Mouse (Mus musculus) forelimb bud, embryonic 11.5 days (tissue): ENCODE results near the gene Plod3.

Source experiments
- DNase-seq: peaks from one replicate; pipeline ENCODE4 v3.0.0-alpha.2; 2012; ENCODE audit warnings: low read depth, low spot score

Gene Plod3

DNA sequence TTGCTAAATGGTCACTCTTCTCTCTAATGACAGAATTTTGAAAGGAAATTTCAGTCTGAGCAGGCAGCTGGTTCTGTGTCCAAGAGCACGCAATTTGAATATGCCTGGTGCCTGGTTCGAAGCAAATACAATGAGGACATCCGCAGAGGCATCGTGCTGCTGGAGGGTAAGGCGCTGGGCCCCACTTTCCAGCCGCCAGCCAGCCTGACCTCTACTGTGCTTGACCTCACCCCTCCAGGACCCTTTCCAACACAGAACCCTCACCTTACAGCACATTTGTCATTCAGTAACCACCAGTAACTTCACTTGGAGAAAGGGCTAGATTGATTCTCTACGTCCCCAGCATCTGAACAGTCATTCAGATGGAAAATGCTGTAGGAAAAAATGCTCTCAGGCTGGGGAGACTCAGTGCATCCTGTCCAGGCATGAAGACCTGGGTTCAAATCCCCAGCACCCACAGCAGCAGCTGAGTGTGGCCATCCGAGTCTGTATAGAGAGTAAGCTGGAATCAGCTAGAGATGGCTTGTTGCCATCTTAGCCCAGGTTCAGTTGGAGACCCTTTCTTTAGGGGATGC is 23.8 kb upstream of the Plod3 start:
- no peak for DNase-seq

DNA sequence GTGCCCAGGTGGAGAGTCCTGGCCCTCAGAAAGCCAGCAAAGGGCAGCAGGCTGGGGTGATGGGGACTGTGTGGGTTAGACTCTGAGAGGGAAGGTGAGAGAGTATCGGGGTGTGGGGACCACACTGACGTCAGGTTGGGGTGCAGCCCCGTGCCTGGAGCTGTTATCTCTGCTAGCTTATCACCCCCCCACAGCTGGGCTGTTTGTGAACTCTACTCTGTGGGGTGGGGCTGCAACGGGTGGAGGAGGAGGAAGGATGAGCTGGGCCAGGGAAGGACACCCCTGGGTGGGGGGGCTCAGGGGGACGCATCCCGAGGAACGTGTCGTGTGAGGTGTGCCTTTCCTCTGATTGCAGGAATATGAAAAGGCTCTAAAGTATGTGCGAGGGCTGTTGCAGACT is 21.6 kb upstream of the Plod3 start:
- no peak for DNase-seq

DNA sequence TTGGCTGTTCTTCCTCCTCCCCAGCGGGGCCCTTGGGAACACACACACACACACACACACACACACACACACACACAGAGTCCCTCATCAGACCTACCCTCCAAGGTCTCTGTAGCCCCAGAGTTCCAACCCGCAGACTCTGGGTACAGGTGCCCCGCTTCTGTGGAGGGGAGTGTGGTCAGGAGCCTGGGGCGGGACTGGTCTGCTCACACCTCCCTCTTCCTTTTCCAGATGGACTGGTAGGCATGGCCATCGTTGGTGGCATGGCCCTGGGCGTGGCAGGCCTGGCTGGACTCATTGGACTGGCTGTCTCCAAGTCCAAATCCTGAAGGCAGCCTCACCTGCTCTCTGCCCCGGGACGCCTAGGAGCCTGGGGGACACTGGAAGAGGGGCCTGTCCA is 21.1 kb upstream of the Plod3 start:
- no peak for DNase-seq

DNA sequence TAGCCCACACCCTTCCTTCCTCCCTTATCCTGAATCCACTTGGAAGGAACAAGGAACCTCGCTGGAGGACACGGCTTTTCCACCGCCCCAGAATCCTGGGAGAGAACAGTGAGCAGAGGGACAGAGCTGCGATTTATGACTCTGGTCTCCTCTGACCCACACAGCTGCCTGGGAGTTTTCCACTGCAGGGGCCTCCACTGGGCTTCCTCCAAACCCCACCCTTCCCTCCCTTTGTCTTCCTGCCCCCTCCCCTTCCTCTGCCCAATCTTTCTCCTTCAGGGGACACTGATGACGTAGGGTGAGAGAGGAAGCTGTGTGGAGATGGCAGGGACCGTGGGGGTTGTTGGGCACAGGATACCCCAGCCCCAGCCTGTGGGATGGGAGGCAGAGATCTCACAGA is 20.5 kb upstream of the Plod3 start, which contains the start of gene Cldn15:
Cldn15 (plus strand) TSS at position 286 of the 400 bp plus-strand sequence.
- no peak for DNase-seq

DNA sequence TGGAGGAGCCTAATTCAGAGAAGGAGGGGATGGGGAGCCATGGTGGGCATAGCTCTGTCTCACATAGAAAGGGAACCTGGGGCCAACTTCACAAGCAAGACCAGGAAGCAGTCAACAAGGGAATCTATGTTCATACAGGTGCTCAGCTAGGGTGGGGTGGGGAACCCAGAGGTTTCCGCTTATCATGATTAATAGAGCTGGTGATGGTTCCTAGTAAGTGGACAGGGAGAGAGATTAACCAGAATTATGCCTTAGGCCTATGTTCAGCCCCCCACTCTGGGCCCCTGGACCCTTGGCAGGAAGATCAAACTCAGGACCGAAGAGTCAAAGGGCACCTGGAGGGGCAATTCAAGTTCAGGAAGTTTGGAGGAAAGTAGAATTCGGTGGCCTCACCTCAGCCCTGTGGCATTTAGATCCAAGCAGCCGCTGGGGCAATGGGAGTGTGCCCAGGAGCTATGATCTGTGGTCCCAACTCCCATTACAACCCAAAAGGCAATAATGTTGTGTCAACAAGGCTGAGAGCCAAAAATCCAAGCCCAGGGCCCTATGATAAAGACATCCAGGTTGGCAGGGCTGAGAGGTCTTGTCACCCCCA is 19.9 kb upstream of the Plod3 start:
- no peak for DNase-seq

DNA sequence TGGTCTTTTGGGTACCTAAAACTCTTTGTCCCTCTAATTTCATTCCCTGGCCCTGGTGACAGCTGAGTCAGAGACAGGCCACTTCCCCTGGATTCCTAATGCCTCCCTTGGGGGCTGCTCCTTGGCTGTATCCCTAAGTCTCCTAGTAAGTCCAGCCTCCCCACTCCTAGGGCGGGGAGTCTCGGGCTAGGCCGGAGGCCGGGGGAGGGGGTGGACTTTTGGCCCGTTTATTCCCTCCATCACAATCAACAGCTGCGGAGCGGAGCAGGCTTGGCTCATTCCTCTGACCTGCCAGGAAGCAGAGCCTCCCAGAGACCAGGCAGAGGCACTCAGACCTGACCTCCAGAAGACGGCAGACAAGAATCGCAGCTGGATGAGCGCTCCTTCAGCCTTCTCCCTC is 19.2 kb upstream of the Plod3 start:
- no peak for DNase-seq

DNA sequence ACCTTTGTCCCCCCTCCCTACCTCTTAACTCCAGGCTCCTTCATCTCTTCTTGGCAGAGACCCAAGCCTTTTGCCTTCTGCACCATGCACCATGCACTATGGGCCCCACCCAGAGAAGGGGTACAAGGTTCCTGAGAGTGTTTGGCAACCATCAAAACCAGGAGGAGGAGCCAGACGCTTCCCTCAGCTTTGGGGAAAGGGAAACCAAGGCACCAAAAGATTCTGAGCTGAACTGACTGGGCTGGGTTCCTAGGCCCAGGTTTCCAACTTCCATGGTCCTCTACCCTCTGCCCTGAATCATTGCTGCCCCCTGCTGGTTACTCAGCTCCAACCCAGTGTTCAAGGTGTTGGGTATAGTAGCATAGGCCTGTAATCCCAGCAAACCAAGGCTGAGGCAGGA is 16.1 kb upstream of the Plod3 start:
- DNase-seq = peak; percentile 39

DNA sequence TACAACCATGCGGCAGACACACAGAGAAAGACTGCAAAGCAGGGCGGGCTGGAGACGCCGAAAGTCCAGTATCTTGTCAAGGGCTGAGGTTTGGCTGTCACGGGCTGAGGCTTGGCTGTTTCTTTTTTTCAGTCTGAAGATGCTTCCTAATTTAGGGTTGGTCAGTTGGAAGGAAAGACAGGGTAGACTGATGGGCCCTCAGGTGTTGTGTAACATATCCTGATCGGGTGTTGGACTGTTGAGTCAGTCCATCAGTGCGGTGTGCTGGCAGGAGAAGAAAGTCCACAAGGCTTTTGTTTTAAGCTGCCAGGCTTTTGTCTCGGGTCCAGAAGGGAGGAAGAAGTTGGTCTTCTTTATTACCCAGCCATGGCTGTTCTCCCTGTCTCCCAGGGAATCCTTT is 13.1 kb upstream of the Plod3 start:
- DNase-seq = no peak

DNA sequence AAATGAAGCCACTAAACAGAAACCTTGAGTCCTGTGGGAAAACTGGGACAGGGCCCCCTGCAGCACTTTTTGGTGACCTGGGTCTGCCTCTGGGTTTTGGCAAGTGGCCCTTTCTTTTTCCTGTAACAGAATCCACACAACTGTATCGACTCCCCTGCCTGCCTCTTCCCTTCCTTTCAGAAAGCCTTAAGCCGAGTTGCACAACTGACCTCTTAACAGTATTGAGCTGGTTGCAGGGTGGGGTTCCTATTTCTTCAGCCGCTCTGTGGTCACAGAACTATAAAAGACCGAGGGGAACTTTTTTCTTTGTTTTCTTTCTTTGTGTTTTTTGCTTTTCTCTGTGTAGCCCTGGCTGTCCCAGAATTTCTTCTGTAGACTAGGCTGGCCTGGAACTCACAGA is 9.1 kb upstream of the Plod3 start:
- DNase-seq = no peak

DNA sequence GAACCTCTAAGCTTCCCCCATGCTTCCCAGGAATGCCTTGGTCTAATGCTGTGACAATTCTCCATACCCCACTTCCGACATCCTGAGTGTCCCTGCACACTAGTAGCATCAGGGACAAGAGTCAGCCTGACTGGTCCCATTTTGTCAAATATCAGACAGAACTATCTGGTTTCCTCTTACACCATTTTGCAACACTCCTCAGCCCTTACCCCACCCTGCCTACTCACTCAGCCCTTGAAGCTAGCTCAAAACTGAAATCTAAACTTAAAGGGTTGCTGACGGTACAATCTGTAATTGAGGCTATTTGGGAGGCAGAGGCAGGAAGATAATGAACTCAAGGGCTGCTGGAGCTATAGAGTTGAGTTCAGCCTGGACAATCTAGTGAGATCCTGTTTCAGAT is 7.1 kb upstream of the Plod3 start:
- DNase-seq = no peak

DNA sequence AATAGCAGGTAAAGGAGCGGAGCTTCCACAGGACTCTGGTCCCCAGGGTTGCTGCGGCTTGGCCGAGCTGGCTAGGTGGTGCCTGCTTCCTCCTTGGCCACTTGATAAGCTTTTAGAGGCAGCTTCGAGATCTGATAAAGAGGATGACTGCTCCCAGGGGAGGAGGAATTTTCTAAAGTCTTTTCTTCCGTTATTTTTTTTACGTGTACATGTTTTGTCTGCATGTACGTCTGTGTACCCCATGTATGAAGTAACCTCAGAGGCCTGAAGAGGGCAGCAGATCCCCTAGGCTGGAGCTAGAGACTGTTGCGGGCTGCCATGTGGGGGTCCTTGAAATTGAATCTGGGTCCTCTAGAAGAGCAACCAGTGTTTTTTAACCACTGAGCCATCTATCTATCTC is 5.8 kb upstream of the Plod3 start:
- no peak for DNase-seq

DNA sequence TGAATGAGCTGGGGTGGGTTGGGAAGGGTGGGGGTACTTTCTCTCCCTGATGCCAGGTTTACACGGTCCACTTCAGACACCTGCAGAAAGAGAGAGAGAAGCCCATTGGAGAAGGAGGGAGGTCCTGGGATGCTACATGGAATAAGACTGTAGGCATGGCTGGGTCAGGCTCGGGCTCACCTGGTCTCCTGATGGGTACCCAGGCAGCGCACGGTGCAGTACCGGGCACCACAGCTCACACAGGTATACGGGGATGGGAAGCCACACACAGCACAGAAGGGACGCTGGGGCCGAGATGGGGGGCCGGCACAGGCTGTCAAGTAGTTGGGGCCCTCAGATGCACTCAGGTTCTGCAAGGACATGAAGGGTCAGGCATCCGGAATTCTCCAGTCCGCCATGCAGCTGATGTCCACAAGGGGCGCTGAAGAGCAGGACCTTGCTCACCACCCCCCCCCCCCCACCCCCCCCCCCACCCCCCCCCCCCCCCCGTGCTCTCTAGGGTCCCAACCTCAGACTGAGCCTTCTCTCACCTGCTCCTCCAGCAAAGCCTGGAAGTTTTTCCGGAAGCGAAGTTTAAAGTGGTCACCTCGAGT is 4.4 kb upstream of the Plod3 start:
- DNase-seq = no peak

DNA sequence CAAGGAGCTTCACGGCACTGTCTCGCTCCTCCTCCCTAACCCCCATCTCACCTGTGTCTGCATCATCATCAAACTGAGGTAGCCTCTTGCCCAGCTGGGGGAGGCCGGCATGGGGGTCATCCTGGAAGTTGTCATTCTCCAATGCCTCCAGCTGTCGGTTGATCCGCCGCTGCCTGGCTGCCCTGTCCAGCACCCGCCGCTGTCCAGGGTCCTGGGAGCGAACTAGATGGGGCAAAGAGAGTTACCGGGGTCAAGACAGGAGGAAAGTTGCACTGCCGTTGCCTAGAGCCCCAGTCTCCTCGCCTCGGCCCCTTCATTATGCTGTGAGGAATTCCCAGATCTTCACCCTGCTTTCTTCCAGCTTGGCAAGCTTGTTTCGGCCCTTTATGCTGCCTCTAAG is 2.0 kb upstream of the Plod3 start:
- no peak for DNase-seq

DNA sequence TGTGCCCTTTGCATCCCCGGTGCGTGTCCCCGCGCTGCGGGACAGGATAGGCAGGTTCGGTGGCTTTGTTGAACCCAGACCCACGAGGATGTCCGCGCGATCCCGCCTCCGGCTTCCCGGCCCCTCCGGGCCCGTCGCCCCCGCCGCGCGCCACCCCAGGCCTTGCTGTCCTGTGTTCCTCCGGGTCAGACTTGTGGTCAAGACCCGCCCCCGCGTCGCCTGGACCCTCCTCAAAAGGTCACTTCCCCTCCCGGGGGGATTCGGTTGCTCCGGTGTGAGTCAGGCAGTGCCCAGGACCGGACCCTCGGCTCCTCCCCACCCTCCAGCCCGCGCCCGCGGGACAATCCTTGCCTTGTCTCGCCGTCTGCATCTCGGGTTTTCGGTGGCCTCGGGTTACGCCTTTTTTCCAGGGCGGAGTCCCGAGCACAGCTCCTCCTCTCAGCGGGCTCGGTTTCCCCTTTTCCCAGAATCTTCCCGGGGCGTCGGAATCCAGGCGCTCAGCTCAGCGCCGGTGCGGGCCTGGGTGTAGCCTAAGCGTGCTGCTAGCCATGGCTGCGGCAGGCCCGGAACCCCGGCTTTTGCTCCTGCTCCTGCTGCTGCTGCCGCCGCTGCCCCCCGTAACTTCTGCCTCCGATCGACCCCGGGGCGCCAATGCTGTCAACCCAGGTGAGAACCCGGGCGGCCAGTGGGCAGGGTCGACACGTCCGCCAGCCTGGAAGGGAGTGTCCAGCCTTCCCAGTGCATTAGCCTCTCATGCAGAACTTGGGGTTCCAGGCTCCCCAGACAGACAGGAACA is 517 bp downstream of the Plod3 start:
- DNase-seq = peak; percentile 72

DNA sequence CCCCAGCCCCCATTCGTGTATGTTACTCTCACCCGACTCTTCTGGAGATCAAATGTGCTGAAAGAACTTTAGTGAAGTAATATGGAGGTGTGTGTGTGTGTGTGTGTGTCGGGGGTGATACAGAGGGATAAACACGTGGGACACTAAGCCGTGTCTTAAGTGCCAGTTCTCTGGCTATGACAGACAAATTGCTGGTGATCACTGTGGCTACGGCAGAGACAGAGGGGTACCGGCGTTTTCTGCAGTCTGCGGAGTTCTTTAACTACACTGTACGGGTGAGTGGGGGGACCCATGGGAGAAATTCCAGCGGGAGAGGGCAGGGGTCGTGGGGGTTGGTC is 1.1 kb downstream of the Plod3 start, which contains the start of gene Znhit1:
Znhit1 (minus strand) TSS at position 88 of the 338 bp plus-strand sequence.
- no peak for DNase-seq

DNA sequence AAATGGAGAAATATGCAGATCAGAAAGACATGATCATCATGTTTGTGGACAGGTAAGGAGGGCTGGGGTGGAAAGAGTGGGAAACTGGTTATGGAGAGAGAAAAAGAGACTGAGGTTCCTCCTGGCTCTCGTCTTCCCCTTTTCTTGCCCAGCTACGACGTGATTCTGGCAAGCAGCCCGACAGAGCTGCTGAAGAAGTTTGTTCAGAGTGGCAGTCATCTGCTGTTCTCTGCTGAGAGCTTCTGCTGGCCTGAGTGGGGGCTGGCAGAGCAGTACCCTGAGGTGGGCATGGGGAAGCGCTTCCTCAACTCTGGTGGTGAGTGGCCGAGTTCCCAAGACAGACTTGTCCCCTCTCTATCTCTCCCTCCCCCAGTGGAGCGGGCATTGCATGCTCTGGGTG is 1.6 kb downstream of the Plod3 start:
- DNase-seq = no peak

DNA sequence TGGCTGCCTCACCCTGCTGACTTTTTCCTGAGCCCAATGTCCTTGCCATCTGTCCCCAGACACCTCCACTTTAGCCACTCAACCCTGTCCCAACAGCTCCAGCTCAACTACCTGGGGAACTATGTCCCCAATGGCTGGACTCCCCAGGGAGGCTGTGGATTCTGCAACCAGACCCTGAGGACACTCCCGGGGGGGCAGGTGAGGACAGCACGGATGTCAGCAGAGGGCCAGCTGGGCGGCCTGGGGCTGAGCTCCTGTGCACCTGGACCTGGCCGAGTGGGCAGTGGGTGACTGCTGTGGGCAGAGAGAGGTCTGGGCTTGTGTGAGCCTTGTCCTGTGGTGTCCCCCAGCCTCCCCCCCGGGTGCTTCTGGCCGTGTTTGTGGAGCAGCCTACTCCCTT is 3.0 kb downstream of the Plod3 start:
- no peak for DNase-seq

DNA sequence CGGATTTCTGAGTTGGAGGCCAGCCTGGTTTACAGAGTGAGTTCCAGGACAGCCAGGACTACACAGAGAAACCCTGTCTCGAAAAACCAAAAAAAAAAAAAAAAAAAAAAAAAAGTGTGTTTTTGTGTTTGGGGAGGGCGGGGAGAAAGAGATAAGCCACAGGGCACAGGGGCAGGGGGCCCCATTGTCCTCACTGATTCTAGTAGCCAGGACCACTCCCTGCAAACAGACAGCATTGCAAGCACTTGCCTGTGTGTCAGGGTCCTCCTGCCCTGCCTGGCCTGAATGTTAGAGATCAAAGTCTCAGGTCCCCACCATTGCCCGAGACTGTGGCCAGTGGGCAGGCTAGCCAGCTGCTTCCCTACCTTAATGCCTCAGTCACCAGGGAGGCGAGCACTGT is 12.6 kb downstream of the Plod3 start:
- no peak for DNase-seq

DNA sequence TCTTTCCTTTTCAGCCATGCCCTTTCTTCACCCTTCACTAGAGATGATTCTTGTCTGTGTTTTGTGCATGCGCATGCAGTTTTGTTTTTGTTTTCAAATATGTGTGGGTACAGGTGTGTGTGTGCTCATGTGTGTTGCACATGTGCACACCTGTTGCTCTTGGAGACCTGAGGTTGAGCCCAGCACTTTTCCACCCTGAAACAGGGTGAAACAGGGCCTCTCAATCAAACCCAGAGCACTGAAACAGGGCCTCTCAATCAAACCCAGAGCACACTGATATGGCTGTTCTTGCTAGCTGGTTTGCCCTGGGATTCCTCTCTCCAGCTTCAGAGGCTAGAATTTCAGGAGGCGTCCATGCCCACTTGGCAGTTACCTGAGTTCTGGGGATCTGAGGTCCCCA is 13.8 kb downstream of the Plod3 start:
- DNase-seq = no peak

DNA sequence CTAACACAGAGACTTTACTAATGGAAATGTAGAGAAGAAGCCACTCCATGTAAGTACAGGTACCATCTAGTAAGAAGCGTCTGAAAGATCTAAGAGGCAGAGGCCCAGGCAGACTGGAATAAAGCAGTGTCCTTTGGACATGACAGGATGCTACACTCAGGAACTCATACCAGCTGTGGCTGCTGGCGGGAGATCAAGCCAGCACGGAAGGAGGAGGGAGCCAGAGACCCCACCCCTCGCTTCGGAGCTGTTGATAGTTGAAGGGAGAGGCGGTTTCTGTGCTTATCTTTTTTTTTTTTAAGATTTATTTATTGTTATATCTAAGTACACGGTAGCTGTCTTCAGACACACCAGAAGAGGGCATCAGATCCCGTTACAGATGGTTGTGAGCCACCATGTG is 20.5 kb downstream of the Plod3 start:
- no peak for DNase-seq

DNA sequence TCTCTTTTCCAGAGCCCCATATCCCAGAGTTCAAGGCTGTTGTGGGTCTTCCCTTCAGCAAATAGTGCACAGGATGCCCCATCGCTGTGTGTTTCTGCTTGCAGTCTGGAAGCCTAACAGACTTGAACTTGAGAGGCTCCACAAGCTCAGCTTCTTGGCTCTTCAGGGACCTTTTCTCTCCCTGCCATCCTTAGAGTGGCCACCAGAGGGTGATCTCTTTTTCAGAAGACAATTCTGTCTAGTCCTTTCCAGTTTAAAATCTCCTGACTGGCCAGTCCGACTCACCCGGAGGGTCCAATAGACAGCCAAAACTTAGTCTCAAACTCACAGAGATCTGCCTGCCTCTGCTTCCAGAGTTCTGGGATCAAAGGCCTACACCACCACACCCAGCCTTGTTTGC is 23.2 kb downstream of the Plod3 start:
- DNase-seq = peak; percentile 29

DNA sequence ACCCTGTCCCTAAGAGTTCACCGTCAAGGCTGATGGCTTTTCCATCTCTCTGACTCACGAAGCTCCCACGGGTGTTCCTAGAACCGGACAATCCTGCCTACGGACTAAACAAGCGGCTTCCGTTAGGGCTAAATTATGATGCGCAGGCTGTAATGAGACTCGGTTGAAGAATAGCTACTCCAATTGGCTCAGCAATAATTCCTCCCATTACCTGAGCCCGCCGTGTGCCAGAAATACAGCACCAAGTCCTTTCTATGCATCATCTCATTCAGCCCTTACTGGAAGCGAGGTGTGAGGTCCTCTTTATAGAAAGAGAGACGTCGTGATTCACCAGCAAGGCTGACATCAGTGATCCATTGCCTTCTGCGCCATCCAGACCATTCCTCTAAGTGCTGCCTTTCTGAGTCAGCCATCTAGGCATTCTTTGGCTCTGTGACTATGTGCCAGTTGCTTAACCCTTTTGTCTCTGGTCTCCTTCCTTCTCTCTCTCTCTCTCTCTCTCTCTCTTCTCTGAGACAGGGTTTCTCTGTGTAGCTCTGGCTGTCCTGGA is 25.7 kb downstream of the Plod3 start:
- DNase-seq = no peak

DNA sequence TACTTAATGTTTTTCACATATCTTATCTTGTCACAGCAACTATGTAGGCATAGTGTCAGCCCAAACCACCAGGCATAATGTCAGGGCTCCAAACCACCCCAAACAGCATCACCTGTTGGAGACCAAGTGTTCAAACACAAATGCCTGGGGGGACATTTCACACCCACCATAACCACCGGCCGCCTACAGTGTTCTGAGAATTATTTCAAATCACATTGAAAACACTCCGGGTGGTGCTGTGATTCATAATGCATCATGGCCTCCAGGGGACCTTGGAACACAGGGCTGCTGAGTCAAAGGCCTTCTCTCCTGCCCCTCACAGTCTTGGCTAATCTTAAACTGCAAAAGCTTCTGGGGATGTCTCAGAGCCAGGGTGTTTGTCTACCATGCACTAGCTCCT is 29.1 kb downstream of the Plod3 start:
- no peak for DNase-seq
